Mouse (Mus musculus) adrenal gland, postnatal 36 days (tissue): Measurements from ENCODE around the gene Tmem167. TPM values are rescaled to one million over a fixed set of nuclear protein-coding genes. Genes with fewer than 3 reads are reported as not detected.
"Not testable (repeated sequence)": the region's sequence is repeated elsewhere in the genome, so short reads cannot be mapped to it uniquely, and the experiment has no call there.

Experiments used
- DNase-seq, 2 experiments: peaks; one replicate each; pipeline ENCODE4 v3.0.0; 2021; ENCODE audit warnings: mixed read lengths in 1 of 2
- long read RNA-seq, 2 experiments: library from polyadenylated mRNA; stranded (forward); transcript quantifications; one replicate each; pipeline ENCODE4 v2.0.0; 2021; ENCODE audit warnings: borderline sequencing depth in 2 of 2
- total RNA-seq, 2 experiments: library from RNA; stranded (reverse); gene quantifications; 2 replicates each; pipeline ENCODE4 v1.2.3; 2021

The Tmem167 gene
- 10 to 100 TPM; 18.4 to 19.2 TPM for total RNA-seq
- long read RNA-seq, experiment 1, full-length matches to known transcripts = 108 of 128 reads
- long read RNA-seq, experiment 1, partial matches to known transcripts = 8 of 128 reads
- long read RNA-seq, experiment 1, other reads (novel, unspliced or antisense) = 12 of 128 reads
- long read RNA-seq, experiment 2, full-length matches to known transcripts = 43 of 44 reads
- long read RNA-seq, experiment 2, partial matches to known transcripts = 0 of 44 reads
- long read RNA-seq, experiment 2, other reads (novel, unspliced or antisense) = 1 of 44 reads

DNA sequence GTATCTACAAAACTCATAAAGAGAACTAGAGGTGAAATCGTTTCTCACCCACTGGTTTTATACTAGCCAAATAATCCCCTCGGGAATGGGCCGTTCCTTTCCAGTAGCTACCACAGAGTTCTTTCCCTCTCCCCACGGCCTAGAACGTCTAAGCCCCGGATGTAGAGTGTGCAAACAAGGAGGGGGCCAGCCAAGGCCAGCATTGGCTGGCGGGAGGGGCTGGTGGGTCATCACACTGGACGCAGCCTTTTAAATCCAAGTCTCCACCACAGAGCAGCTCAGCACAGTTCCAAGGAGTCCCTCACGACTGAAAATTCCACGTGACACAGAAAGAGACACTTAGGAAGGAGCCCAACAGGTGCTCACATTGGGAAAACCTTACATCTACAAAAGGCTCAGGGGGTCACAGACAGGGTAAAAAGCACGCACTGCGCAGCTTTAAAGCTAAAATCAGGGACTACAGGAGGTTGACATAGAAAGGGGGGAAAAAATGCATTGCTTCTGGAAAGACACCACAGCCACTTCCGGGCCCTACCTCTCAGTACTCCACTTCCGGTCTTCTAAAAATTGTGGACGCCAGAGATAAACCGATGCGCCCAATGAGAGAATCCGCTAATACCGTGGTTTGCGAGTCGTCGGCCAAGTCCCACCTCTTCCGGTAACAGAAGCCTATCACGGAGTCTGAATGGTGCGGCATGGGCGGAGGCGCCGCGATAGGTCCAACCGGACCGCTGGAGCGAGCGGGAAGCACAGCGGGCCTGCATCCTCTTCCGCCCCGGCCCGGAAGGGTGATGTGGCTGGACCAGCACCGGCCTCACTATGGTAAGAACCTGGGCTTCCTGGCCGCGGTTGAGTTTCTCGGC, at the start of gene Tmem167, which contains the start of gene Xrcc4:
Gene Tmem167 (plus strand): TSS at position 162 of the 863 bp plus-strand sequence.
Gene Xrcc4 (minus strand): TSS at position 647 of the 863 bp plus-strand sequence.
- DNase-seq = peak; percentile 97 to 98

DNA sequence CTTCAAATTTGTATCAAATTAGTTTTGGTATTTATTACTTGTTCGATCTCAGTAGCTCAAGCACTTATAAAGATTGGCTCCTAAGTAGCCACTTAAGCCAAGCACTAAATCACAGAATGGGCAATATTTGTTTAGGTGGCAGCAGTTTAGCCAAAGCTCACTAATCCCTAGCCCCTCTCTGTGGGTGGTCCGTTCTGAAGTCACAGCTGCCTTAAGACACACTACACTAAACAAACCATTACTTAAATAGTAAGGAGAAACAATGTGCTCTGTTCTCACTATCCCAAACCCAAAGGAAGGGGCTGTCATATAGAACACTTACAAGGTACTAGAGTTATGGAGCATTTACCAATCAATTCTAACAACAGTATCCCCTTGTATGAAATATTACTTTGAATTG, 49.3 kb upstream of the Tmem167 start:
- DNase-seq = no peak

DNA sequence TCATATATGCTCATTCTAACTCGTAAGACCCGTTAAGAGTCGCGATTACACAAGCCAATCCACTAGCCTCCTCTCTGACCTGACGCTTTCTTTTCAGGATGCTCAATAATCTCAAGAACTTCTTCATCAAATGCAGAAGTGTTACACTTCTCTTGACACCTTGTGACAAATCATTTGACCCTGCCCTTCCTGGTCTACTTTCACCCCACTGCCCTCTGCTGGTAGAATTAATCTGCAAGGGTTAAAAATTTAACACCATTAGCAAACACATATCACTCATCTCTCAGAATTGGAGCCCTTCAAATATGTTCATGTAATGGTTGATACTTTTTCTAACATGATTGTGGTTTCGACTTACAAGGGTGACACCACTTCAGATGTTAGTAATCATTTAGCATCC, 37.2 kb upstream of the Tmem167 start:
- DNase-seq = no peak

DNA sequence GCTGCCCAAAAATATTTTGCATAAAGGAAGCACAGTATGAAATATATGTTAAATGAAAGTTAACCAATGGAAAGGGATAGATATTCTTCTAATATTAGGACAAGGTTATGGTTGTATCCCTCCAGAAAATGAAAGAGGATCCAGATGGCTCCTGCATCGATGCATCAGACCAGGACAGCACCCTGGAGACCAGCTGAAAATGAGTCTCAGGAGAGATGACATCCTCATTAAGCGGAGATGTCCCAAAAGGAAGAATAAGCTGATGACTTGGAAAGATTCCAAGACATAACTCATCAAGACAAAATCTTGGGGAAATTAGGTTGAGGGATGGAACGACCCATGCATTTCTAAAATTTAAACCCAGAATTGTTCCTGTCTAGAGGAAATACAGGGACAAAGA, 36.5 kb upstream of the Tmem167 start:
- DNase-seq = no peak

DNA sequence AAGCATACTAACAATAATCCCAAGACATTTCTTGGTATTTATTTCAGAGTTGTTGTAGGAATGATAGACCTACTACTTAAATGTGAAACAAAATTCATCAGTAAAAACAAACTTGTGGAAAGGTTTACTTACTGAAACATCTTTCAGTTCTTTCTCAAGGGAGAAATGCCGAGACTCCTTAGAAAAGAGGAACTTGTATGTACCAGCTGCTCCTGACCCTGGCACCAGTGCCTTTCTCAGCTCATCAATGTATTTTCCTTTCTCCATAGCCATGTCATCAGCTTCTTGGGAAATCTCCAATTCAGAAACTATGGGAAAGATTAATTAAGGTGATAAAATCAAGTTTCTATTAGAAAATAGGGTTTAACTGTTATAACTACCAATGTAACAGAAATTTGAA, 27.0 kb upstream of the Tmem167 start:
- DNase-seq = no peak

DNA sequence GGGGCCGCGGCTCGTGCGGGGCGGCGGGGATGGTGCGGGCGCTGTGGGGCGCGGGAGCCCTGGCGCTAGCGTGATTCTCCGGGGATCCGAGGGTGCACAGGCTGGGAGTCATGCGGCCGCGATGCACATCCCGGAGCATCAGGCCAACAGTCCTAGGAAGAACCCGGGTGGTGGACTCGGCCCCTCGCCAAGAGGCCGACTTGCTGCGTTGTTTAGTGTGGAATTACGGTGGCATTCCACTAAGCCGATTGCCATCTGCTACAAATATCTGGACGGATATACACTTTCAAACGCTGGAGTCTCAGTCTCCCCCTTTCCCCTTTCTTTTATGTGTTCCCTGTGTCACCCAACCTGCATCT, 881 bp downstream of the Tmem167 start:
- DNase-seq = no peak

DNA sequence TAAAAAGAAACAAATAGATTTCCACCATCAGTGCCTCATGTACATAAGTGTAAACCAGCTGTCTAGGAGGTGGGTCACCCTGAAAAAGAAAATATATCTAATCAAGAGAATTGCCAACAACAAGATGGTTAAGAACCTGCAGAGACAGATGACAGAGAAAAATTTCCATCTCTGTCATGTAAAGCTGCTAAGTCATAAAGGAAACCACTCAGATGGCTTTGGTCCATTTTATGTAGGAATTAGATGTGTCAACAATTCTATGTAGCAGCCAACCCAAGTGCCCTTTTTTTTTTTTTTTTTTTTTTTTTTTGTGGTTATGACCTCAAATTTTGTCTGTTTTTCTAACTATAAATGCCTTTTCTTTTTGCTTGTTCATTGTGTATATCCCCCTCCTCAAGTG, 12.6 kb downstream of the Tmem167 start:
- no peak for DNase-seq

DNA sequence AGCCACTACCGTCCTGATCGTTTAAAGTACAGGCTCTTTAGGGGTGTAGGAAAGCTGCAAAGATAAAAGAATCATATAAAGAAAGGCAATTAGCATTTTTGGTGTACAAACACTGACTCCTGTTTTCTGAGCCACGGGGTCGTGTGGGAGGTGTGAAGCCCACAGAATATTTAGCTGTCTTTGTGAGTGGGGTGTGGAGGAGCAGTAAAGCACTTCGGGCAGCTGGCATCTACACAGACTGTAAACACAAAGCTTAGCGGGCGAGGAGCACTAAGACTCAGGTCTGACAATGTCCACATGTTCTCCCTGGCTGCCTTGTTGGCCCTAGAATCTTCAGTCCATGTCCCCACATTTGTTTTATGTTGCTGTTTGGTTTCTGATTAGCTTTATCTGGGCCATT, 17.2 kb downstream of the Tmem167 start:
- no peak for DNase-seq

DNA sequence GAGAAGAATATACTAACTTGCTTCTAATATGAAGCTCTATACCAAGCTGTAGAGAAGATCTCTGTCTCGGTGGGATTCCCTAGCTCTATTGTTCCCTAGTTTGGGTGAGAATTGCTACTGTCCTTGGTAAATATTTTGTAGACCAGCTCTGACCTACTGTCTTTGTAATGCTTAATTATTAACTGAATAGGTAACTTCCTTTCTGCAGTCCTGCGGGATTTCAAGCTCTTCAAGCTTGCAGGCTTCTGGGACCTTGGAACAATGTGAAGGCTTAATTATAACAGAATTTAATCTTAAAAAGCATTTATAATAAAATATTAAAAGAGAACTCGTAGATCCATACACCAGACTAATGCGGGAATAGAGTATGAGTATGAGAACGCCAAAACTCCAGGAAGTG, 19.8 kb downstream of the Tmem167 start:
- DNase-seq = not testable (repeated sequence)

DNA sequence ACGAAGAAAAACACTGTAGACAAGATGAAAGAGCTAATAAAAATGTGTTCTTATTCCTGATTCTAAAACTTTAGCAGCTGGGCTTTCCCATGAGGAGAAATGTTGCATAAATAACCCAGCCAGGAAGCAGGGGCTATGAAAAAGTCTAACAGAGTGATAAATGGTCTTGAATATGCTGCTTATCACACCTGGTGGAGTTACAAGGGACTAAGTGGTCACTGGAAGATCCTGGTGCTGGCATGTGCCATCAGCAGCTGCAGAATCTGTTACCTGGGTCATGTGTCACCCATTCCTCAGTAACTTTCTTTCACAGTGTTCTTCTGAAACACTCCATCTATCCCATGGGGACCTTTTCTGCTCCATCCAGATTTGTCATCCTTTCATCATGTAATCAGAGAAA, 22.8 kb downstream of the Tmem167 start:
- no peak for DNase-seq

DNA sequence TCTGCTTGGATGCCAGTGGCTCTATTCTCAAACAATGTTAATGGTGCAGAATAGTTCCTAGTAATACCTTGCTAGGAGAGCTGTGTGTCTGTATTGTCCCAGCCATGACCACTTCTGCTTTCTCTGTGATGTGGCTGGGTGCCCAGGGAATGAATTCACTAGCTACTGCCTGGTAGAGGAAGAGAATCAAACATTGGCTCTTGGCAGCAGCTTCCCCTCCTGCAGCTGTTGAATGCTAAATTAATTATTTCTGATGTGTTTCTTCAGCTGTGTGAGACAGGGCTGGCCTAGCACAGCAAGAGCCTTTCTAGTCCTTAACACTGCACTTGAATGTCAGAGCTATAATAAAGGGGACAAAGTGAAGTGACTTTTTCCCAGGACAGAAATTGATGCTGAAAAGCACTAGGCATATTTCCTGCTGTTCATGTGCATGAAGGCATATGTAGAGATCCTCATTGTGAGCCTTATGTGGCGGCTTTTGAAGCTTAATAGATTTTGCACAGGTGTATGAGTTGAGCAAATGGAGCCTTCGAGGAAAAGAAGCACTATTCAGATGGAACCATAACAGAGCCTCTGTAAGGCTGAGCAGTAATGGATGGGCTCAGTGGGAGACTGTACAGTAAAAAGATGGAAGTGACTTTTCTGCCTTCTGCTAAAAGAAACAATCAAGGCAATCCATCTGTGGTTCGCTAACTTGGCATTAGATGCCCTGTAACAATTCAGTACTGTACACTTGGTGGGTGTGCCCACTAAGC, 47.4 kb downstream of the Tmem167 start:
- no peak for DNase-seq

DNA sequence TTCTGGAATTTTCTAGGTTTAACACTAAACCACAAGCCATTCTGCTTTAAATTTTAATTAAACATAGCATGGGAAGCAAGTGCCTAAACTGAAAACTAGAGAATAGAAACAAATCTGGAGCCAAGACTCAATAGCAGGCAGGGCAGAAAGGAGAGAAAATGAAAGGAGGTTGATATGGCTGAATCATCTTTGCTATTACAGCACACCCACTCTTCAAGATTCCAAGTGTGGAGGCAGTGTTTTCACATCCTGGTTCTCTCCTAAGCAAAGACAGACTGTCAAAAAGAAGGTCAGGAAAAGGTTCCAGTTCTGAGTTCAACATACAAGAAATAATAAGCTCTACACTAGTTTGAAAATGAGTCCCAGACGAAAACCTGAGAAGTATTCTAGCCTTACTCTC, 52.8 kb downstream of the Tmem167 start:
- no peak for DNase-seq

DNA sequence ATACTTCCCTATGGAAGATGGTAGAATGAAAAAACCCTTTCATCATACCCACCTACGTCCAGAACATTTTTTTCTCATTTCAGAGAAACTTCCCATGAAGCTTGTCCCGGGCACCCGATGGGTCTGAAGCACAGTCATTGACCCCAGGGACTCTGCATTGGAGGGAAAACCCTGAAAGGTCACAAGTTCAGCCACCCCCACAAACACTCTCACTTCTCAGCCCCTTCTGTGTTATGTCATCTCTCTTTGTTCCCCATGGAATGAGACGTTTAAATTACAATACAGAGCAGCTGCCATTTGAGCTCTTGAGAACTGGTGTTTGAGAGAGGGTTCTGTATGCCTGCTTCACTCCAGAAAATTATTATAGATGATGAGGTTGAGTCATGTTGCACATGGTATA, 54.3 kb downstream of the Tmem167 start:
- DNase-seq = no peak

DNA sequence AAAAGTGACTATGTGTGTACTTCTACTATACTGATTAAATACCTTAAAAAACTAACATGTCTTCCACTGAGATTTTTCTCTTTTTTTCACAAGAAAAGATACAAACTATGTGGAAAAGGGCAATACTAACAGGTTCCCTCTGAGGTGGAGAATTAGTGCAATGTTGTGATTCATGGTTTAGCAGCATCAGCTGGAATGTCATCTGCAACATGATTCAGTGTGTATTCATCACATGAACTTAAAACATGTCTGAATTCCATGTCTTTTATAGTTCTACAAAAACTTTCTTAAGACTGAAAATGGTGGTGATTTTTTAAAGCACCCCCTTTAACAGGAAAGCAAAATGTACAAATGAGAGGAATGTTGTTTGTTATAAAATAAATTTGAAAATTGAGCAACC, 63.0 kb downstream of the Tmem167 start:
- no peak for DNase-seq

DNA sequence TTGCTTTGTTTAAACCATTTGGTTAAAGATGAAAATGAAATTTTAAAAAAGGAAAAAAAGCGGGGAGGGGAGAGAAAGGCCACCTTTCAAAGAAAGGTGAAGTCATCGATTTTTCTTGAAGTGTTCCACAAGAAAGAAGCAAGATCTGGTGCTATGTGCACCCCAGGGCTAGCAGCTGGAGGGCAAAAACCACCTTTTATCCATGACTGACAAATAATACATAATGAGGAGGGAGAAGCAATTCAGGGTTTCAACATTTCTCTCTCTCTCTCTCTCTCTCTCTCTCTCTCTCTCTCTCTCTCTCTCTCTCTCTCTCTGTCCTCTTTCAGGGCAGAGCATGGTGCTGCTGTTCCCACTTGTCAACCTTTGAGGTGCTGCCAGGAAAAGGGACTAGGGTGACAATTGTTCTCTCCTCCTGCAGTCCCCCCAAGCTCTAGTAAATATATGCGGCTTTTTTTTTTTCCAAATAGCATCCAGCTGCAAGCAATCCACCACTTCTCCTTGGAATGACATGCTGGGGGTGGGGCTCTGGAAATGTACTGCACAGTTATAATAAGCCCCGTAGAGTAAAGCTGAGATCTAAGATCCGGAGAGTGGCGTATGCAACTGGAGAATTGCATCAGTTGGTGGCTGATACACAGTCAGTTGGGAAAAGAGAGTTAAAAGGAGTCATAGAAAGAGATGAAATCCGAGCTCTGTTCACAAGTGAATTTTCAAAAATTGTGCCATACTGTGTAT, 63.8 kb downstream of the Tmem167 start:
- no peak for DNase-seq

DNA sequence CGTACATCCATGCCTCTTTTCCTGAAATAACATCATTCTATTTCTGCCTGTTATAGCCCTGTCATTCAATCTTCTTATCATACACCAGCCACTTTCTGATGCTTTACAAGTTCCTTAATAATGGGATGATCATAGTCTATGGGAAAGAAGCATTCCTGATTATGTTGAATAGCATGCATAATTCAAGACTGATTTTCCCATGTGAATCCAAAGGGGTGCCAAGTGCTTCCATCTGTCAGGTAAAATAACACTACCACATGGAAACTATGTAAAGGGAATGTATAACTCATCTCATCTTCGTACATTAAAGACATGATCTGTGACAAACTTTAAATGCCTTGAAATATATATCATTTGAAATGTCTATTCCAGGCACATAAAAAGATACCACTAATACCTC, 75.2 kb downstream of the Tmem167 start:
- DNase-seq = no peak

DNA sequence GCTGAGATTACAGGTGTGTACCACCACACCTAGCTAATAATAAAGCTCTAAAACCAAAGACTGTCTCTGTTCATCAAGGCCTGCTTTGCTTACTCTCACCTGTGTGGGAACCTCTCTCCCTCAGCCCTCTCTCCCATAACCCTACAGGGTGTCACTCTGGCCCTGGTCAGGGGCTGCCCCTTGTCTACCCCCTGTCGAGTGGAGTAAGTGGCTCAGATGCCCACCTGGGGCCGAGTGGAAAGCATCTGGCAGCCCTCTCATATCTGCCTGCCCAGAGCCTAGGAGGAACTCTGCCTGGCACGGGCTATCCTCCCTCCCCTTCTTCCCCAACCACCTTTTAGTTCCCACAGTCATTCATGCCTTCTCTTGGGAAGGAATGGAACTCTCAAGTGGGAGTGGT, 78.1 kb downstream of the Tmem167 start:
- DNase-seq = no peak

DNA sequence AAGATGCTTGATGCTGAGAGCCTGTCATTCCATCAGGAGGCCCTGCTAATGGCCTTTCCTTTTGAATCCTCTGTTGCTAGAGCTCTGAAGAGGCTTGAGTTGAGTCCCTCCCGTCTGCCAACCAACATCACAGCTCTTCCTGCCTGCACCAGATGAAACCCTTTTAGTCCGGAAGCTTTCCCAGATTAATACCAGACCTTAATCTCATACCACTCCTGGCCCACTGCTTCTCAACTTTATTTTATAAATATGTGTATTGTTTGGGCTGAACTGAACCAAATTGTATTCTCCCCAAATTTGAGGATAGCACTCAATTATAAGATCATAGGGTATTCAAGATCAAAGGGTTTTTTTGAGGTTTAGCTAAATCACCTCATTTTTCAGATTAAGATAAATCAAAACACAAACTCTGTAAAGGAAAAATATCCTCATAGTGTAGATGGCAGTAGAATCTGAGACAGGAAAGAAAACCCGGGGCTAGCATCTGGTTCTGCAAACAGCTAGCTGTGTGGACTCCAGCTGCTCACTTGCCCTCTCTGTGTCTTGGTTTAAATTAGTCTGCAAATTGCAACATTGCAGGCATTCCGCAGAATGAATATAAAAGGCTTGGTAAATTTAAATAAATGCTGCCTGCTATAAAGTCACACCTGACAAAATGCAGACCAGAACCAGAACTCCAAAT, 81.3 kb downstream of the Tmem167 start:
- no peak for DNase-seq

DNA sequence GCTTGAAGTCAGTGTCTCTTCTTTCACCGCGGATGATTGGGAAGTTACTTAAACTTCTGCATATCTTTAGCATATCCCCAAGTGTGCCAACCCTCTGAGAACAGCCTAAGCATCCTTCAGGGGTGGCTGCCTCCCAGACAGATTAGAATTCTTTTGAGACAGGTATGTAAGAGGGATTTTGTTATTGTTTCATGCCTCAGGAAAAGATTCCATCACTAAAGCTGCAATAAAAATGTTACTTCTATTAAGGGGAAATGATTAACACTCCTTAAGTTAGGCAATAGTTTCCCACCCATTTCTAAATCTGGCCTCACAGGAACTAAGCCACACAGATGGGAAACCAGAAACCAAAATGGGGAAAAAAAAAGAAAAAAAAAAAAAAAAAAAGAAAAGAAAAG, 81.9 kb downstream of the Tmem167 start:
- DNase-seq = no peak

DNA sequence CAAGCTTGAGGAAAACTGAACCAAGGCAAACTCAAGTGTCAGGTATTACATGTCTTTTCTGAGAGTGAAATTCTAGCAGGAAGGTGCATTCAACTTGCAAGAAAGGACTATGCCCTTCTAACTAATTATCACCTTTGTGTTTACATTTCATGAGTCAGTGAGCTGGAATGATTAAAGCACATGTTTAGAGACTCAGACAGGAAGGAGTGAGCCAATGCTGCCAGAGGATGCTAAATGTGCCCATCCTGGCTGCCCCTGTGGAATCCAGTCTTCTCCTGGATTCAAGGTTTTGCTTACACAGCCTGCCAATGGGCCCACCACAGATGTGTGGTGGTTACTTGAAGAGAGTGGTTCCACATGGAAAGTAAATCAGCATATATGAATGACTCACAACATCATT, 82.5 kb downstream of the Tmem167 start:
- DNase-seq = no peak

DNA sequence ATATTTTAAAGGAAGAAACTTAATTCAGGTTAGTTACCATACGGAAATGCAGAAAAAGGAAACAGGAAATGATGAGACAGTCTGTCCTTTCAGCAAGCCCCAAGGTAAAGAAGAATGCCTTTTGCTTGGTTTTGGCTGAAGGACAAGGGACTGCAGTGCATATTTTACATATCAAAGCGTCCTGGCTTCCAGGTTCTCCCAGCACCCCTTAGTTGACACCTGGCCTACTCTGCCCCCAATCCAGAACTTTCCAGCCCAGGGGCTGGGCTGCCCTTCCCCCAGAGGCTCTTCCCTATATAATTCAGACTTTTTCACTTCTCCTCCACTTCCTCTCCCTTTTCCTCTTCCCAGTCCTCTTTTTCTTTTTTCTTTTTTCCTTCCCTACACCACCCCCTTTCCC, 86.7 kb downstream of the Tmem167 start:
- DNase-seq = no peak

DNA sequence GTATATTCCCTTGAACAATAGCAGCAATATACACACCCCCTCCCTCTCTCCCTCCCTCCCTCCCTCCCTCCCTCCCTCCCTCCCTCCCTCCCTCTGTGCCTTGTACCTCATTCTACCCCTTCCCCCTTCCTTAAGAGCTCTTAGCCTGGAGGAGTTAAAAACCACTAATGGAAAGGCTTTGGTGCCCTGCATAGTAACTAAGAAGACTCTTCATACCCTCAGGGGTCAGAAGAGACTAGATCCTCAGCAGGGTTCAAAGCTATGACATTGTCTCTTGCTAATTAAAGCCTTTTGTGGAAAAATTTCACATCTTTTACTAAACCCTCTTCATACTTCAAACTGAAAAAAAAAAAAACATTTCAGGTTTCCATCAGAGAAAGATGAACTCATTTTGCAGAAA, 93.3 kb downstream of the Tmem167 start:
- no peak for DNase-seq
